Mouse (Mus musculus) kidney, adult 2 months (tissue): ENCODE measurements around the gene Olfr782. TPM values are rescaled to one million over a fixed set of nuclear protein-coding genes. Genes with fewer than 3 reads are reported as not detected.
"Not testable (repeated sequence)": the region's sequence is repeated elsewhere in the genome, so short reads cannot be mapped to it uniquely, and the experiment has no call there.

Experiments used
- DNase-seq: peaks from one replicate; pipeline ENCODE4 v3.0.0; 2021
- H3K27ac ChIP-seq: fragments of 200-500 bp; 2 replicates; pipeline ENCODE4 v1.5.1; 2012; ENCODE audit warnings: low read depth, low read length, control low read depth, inconsistent platforms; ENCODE audit not compliant: insufficient read depth
- H3K27me3 ChIP-seq: fragments of 200-500 bp; replicated peaks from 2 replicates; pipeline ENCODE4 v1.6.1; 2012; ENCODE audit warnings: mild to moderate bottlenecking, moderate library complexity, low read length, inconsistent platforms; ENCODE audit not compliant: control insufficient read depth, insufficient read depth
- H3K36me3 ChIP-seq: fragments of 200-500 bp; 2 replicates; pipeline ENCODE4 v1.6.1; 2012; ENCODE audit warnings: mild to moderate bottlenecking, moderate library complexity, low read length, inconsistent platforms; ENCODE audit not compliant: control insufficient read depth, insufficient read depth
- H3K4me1 ChIP-seq: fragments of 200-500 bp; 2 replicates; pipeline ENCODE4 v1.6.1; 2011; ENCODE audit warnings: low read length; ENCODE audit not compliant: control insufficient read depth, insufficient read depth
- H3K4me3 ChIP-seq: fragments of 200-500 bp; 2 replicates; pipeline ENCODE4 v1.5.1; 2011; ENCODE audit warnings: mild to moderate bottlenecking, low read depth, low read length, control low read depth; ENCODE audit not compliant: insufficient read depth
- CTCF ChIP-seq: fragments of 200-500 bp; conservative IDR thresholded peaks from 2 replicates; pipeline ENCODE4 v1.5.1; 2011; ENCODE audit warnings: low read depth, mild to moderate bottlenecking, control low read depth, low read length, moderate library complexity, mixed read lengths; ENCODE audit not compliant: insufficient read depth, insufficient read length
- POLR2A ChIP-seq: fragments of 200-500 bp; IDR thresholded peaks from one replicate; pipeline ENCODE4 v1.6.1; 2011; ENCODE audit warnings: low read depth, low read length, control low read depth
- WGBS: fragments of 180-500 bp; shearing (Covaris S2); methylation state at CpG from one replicate; pipeline ENCODE4 v1.1.7; 2018; 5-methylcytosine and 5-hydroxymethylcytosine counted together
- polyA plus RNA-seq: library from polyadenylated mRNA; depleted of rRNA; stranded (reverse); fragments of >200 nt; gene quantifications from 2 replicates; pipeline ENCODE4 v1.2.3, GENCODE M21; 2012; rRNA removed

Gene Olfr782
- not detected in 2 replicates for polyA plus RNA-seq

DNA sequence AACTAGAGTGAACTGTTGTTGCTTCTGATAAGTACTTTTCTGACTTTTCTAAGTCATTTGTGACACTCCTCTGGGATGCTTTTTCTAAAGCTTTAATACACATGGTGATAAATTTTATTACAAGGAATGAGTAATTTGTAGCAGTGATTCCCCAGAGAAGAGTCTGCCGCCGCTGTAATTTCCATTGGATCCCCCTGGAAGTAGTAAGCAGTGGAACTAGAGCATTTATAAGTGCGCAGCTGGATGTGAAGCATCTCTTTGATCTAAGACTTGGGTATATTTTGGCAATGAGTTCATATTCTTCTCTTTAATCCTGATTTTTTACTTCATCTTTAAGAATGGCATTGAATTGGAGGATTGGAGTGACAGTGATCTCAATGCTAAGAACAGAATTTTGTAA is at the start of gene Olfr782:
Gene Olfr782, plus strand, starts transcription at position 301 of the 400 bp plus-strand sequence.
- no peak for DNase-seq
- Histone ChIP-seq H3K27ac (no peak within 1 kb of the TSS), H3K4me3 (no peak within 1 kb of the TSS), H3K36me3 (no peaks in the 10 kb centered on the region), H3K4me1 (no peaks in the 10 kb centered on the region), H3K27me3 (no peaks in the 10 kb centered on the region)
- TF ChIP-seq CTCF: no peak
- WGBS: 88% methylated on average over 3 of the region's 3 CpGs

DNA sequence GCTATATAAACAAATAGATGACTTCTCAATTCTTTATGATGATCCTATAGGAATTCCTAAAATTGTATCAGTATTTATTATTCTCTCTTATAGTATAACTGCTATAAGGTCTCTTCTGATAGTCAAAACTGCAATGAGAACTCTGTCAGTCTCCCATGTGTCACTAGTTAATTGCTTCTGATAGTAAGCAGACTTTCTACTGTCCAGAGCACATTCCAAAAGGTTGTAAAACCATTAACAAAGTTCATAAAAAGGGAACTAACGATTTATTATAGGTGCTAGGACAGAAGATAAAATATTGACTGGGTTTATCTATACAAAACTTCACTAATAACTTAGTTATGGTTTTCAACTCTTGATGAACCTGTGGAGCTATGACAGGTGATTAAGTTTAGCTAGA is 35.7 kb upstream of the Olfr782 start:
- H3K36me3 ChIP-seq, H3K4me3 ChIP-seq, DNase-seq, H3K4me1 ChIP-seq, H3K27me3 ChIP-seq, H3K27ac ChIP-seq: not testable (repeated sequence)
- 41% methylated on average over 1 of the region's 1 CpGs for WGBS

DNA sequence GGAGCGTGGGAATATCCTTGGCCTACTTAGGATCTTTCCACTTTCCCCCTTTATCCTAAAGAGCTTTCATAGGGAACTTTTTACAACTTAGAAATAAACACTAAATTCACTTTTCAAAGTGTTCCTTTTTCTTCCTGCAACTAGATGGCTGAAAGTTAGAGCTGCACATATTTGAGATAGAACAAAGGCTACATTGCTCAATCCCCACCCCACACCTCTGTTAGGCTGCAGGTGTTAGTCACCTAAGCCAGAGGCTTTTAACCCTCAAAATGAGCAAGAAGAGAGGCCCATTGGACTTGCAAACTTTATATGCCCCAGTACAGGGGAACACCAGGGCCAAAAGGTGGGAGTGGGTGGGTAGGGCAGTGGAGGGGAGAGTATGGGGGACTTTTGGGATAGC is 35.1 kb upstream of the Olfr782 start:
- not testable (repeated sequence) for H3K27me3 ChIP-seq, H3K4me1 ChIP-seq, H3K36me3 ChIP-seq, H3K27ac ChIP-seq, DNase-seq, H3K4me3 ChIP-seq
- 40% methylated on average over 1 of the region's 1 CpGs for whole genome bisulfite sequencing

DNA sequence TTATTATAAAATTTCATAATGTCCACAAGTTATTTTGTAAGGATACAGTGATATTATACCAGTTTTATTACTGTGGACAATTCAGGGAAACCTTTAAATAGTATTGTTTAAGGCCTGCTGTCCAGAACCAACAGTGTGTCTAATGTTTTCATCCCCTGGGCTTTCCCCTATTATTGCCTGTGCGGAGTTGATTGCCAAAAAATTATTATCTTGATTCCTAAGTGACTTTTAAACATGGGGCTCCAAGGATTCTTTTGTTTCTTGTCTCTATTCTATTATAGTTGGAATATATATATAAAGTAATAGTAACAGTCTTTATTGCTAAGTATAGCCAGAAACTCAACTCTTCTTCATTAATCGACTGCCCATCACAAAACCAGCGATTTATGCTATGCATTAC is 30.8 kb upstream of the Olfr782 start, which contains the start of gene Olfr780:
Gene Olfr780, plus strand, starts transcription at position 301 of the 400 bp plus-strand sequence.
- no peaks in the 10 kb centered on the region for H3K4me1 ChIP-seq
- no peak within 1 kb of the TSS for H3K4me3 ChIP-seq
- no peak within 1 kb of the TSS for H3K27ac ChIP-seq
- H3K27me3 ChIP-seq: no peaks in the 10 kb centered on the region; the same call in 1 of the 2 replicates
- DNase-seq: no peak
- no peak for TF ChIP-seq CTCF
- no peak for TF ChIP-seq POLR2A
- 83% methylated on average over 3 of the region's 3 CpGs for WGBS
- no peaks in the 10 kb centered on the region for H3K36me3 ChIP-seq

DNA sequence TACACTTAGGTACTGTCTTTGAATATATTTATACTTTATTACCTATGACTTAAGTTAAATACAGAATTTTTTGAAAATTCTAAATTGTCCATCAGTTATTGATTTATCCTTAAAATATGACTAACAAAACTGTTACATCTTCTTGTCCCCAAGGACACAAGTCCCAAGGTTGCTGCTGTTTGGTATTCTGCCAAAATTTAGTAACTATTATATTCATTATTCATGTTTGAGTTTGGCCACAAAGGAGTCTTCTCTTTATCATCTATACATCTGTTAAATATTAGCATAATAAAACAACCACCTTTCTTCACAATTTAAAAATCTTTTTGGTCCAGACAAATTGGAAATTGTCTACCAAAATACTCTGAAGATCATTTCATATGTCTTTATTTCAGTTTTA is 20.1 kb upstream of the Olfr782 start, which contains the start of gene Olfr781:
Gene Olfr781, plus strand, starts transcription at position 301 of the 400 bp plus-strand sequence.
- no peaks in the 10 kb centered on the region for H3K4me1 ChIP-seq
- no peak within 1 kb of the TSS for H3K27ac ChIP-seq
- TF ChIP-seq CTCF (no peak), POLR2A (no peak)
- no peak within 1 kb of the TSS for H3K4me3 ChIP-seq
- H3K27me3 ChIP-seq: no peaks in the 10 kb centered on the region
- no peak for DNase-seq
- no peaks in the 10 kb centered on the region for H3K36me3 ChIP-seq

DNA sequence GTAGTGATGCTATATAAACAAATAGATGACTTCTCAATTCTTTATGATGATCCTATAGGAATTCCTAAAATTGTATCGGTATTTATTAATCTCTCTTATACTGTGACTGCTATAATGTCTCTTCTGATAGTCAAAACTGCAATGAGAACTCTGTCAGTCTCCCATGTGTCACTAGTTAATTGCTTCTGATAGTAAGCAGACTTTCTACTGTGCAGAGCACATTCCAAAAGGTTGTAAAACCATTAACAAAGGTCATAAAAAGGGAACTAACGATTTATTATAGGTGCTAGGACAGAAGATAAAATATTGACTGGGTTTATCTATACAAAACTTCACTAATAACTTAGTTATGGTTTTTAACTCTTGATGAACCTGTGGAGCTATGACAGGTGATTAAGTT is 3.8 kb downstream of the Olfr782 start:
- DNase-seq, H3K27me3 ChIP-seq, H3K27ac ChIP-seq, H3K4me1 ChIP-seq, H3K4me3 ChIP-seq, H3K36me3 ChIP-seq: not testable (repeated sequence)
- WGBS: 55% methylated on average over 2 of the region's 2 CpGs

DNA sequence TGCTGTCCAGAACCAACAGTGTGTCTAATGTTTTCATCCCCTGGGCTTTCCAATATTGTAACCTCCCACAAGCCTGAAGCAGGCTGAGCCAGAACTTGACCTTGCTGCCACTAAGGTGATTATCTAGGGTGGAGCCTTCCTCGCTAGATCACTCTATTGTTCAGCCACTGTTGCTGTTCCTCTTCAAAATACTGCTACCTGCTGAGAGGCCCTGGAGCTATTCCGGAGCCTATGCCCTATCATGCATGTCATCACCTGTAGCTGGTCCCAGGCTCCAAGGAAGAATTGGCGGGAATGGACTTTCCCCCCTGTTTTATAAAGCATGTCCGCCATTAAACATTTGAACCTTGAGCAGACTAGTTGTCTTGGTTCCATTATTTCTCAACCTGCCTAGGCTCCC is 7.8 kb downstream of the Olfr782 start:
- DNase-seq, H3K36me3 ChIP-seq, H3K4me3 ChIP-seq, H3K4me1 ChIP-seq, H3K27ac ChIP-seq, H3K27me3 ChIP-seq: not testable (repeated sequence)
- 78% methylated on average over 4 of the region's 4 CpGs for WGBS

DNA sequence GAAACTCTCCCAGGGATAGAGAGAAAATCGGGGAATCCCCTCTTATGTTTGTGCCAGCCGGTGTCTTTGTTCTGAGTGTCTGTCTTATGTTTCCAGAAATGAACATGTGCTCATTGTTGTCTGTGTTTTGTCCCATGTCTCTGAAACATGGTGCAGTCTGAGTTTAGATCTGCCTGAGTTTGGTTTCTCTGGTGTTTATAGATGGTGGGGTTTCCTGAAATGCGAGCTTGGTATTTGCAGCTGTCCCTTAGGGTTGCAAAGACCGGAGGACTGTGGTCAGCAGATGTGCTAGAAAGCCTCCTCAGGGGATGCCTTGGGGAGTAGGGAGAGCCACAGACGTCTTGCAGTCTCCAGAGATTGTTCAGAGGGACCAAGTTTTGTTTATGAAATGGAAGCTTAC is 8.7 kb downstream of the Olfr782 start:
- H3K36me3 ChIP-seq: no peaks in the 10 kb centered on the region
- 71% methylated on average over 5 of the region's 5 CpGs for WGBS
- no peaks in the 10 kb centered on the region for H3K4me1 ChIP-seq
- no peak for DNase-seq
- TF ChIP-seq CTCF (no peak), POLR2A (no peak)
- no peak overlapping the region for H3K27ac ChIP-seq
- H3K4me3 ChIP-seq: no peak overlapping the region
- H3K27me3 ChIP-seq: no peaks in the 10 kb centered on the region

DNA sequence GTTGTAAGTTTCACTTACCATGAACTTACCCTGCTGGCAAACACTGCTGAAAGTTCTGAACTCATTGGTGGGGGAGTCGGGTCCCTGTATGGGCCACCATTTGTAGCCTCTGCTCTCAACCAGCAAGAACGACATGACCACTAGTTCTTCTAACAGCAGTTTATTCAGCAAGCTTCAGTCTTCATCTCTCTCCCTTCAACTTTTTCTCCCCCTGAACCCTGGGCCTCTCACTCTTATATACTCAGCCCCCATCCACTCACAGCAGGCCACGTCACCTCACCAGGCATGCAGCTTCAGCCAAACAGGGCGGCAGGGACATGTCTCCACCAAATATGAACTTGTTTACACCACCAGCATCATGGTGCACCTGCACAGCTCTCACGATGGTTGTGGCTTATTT is 25.4 kb downstream of the Olfr782 start:
- H3K27me3 ChIP-seq, H3K4me3 ChIP-seq, H3K4me1 ChIP-seq, DNase-seq, H3K27ac ChIP-seq, H3K36me3 ChIP-seq: not testable (repeated sequence)
- WGBS: 85% methylated on average over 5 of the region's 5 CpGs
